11 mouse cellular contexts compared by ENCODE assay signal in the genomic region with DNA sequence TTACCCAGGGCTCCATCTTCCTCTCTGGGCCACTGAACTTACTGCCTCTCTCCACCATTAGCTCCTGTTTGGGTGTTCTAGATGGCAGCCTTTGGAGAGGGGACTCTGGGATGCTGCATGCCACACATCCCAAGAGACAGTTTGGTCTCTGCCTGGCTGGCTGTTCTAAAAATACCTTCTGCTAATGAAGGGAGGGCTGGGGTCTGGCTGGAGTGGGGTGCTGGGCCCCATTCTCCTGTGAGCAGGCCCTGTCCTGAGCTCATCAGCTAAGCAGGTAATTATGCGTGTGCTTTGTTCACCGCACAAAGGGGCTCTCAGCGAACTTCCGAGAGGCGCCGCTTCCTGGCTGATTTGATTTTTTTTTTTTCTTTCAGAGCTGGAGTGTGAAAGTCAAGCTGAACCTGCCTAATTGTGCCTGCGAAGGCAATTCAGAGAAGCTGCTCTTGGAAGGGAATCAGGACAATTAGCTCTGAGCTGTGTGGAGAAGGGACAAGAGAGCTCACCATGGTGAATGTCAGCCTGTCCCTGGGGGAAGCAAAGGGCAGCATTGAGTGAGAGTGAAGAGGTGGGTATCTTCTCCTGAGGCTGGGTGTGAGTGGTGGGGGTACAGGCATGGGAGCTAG. TPM values are rescaled to one million over a fixed set of nuclear protein-coding genes. Genes with fewer than 3 reads are reported as not detected.
DNase-seq lines count a peak whose midpoint lies in the region; ATAC-seq lines count a peak whose summit lies in the region.
"Had no signal": no experiment of that assay in that cellular context is flagged by ENCODE, and none has a peak within 500 bp of the region (broad histone marks: within the 10 kb centered on the region; RNA-seq: fewer than 3 reads in every experiment).

No protein-coding gene starts in this region.

- H3K4me1 ChIP-seq in kidney, embryonic 16.5 days (ENCODE audit: insufficient read depth, low read length) = no peaks in the 10 kb centered on the region
- H3K4me1 ChIP-seq in hindbrain, embryonic 13.5 days (replicated peaks) = peaks cover 21% of the 10 kb centered on the region
- no peaks in the 10 kb centered on the region; the same call in 1 of the 2 replicates for H3K4me1 ChIP-seq in neural tube, embryonic 14.5 days (ENCODE audit: control insufficient read depth, insufficient read depth, low read length)

- WGBS in kidney, embryonic 16.5 days = 18% methylated on average over 7 of the region's 7 CpGs
- 5% methylated on average over 7 of the region's 7 CpGs for WGBS in hindbrain, embryonic 13.5 days
- WGBS in neural tube, embryonic 14.5 days = 4% methylated on average over 7 of the region's 7 CpGs

- no peaks in the 10 kb centered on the region for H3K36me3 ChIP-seq in kidney, embryonic 16.5 days (ENCODE audit: insufficient read depth, low read length)
- H3K36me3 ChIP-seq in hindbrain, embryonic 13.5 days = no peaks in the 10 kb centered on the region
- H3K36me3 ChIP-seq in neural tube, embryonic 14.5 days (ENCODE audit: control insufficient read depth, insufficient read depth, low read length) = no peaks in the 10 kb centered on the region

- 0 out of 2 replicates have a peak overlapping the region, but pooled peaks have one; percentile 27 for H3K9ac ChIP-seq in kidney, embryonic 16.5 days (replicated peaks; ENCODE audit: low read length)
- peak overlapping the region; percentile 26; the same call in 1 of the 2 replicates for H3K9ac ChIP-seq in hindbrain, embryonic 13.5 days
- 0 out of 2 replicates have a peak overlapping the region, but pooled peaks have one; percentile 37 for H3K9ac ChIP-seq in neural tube, embryonic 14.5 days (replicated peaks; ENCODE audit: low read depth, low read length)
- H3K9ac ChIP-seq: liver, embryonic 15.5 days had no signal

- no peak overlapping the region for H3K4me3 ChIP-seq in kidney, embryonic 16.5 days (ENCODE audit: low read length)
- no peak overlapping the region for H3K4me3 ChIP-seq in hindbrain, embryonic 13.5 days
- no peak overlapping the region for H3K4me3 ChIP-seq in neural tube, embryonic 14.5 days (ENCODE audit: low read depth, low read length)
- H3K4me3 ChIP-seq: liver, embryonic 15.5 days; myocyte had no signal

- no peak overlapping the region for H3K4me2 ChIP-seq in kidney, embryonic 16.5 days (replicated peaks; ENCODE audit: low read depth, low read length)
- peak overlapping the region; percentile 31 for H3K4me2 ChIP-seq in hindbrain, embryonic 13.5 days
- peak overlapping the region; percentile 7; the same call in 1 of the 2 replicates for H3K4me2 ChIP-seq in neural tube, embryonic 14.5 days (ENCODE audit: low read depth, low read length)
- H3K4me2 ChIP-seq: liver, embryonic 15.5 days had no signal

- DNase-seq in kidney, postnatal 36 days = no peak
- DNase-seq in embryo, embryonic 11 days = peak; percentile 58
- no peak for DNase-seq in left cerebral cortex, adult 9 months (ENCODE audit: low spot score in 2 of 2)
- DNase-seq in kidney, postnatal 14 days = no peak
- DNase-seq in thymus, postnatal 4 days = no peak

- no peak overlapping the region for H3K27ac ChIP-seq in kidney, embryonic 16.5 days (ENCODE audit: low read length)
- H3K27ac ChIP-seq in hindbrain, embryonic 13.5 days = peak overlapping the region; percentile 87
- peak overlapping the region; percentile 55 for H3K27ac ChIP-seq in neural tube, embryonic 14.5 days (ENCODE audit: low read depth, low read length)
- H3K27ac ChIP-seq: liver, embryonic 15.5 days had no signal

- H3K27me3 ChIP-seq in kidney, embryonic 16.5 days (ENCODE audit: insufficient read depth, low read length) = no peaks in the 10 kb centered on the region
- H3K27me3 ChIP-seq in hindbrain, embryonic 13.5 days = no peaks in the 10 kb centered on the region
- no peaks in the 10 kb centered on the region for H3K27me3 ChIP-seq in neural tube, embryonic 14.5 days (ENCODE audit: control insufficient read depth, insufficient read depth, low read length)

- H3K9me3 ChIP-seq in kidney, embryonic 16.5 days (ENCODE audit: low read length) = 0 out of 2 replicates have a peak, but pooled peaks cover 2% of the 10 kb centered on the region
- H3K9me3 ChIP-seq in hindbrain, embryonic 13.5 days = no peaks in the 10 kb centered on the region
- H3K9me3 ChIP-seq in neural tube, embryonic 14.5 days (ENCODE audit: control insufficient read depth, low read length) = no peaks in the 10 kb centered on the region
- H3K9me3 ChIP-seq: liver, embryonic 15.5 days had no signal

- no peak for ATAC-seq in kidney, embryonic 16.5 days (ENCODE audit: low FRiP score, low TSS enrichment)
- peak; percentile 53 for ATAC-seq in hindbrain, embryonic 13.5 days (ENCODE audit: low FRiP score)
- peak; percentile 25 for ATAC-seq in neural tube, embryonic 14.5 days (ENCODE audit: low read depth)
- ATAC-seq: intestine, postnatal 0 days had no signal

RNA-seq across cellular contexts. Expression of gene Odc1, which starts 12.9 kb away (rescaled TPM):
- polyA plus RNA-seq in kidney, embryonic 16.5 days (2015; fragmentation: Nextera tagmentation; extraction: Ambion mirVana) = 217 and 223 TPM in 2 replicates
- 148 and 155 TPM in 2 replicates for polyA plus RNA-seq in hindbrain, embryonic 13.5 days (2015; fragmentation: Nextera tagmentation; extraction: Ambion mirVana)
- polyA plus RNA-seq in neural tube, embryonic 14.5 days (2014; fragmentation: Nextera tagmentation; extraction: Ambion mirVana) = 124 and 131 TPM in 2 replicates
